ENCODE assay signal across 8 mouse cellular contexts in the genomic region with DNA sequence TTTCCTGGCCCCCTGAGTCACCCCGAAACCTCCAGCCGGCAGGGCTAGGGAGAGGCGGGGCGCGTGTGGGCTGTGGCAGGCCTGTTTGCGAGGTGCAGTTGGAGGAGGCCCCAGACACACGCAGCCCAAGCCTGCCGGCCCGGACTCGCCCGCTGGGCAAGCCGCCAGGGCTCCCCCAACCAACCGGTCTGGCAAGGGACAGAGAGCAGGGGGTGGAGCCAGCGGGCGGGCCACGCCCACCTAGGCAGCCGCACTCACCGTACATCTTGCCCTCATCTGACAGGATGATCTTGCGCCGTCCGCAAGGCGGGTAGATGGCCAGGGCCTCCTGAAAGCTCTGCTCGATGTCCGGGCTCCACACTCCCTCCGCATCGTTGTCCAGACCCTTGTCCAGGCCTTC. TPM values are rescaled to one million over a fixed set of nuclear protein-coding genes. Genes with fewer than 3 reads are reported as not detected.
A peak's percentile ranks its signal among the peaks of the same experiment; 100 is the strongest.
DNase-seq lines count a peak whose midpoint lies in the region; ATAC-seq and TF ChIP-seq lines count a peak whose summit lies in the region.

No protein-coding gene starts in this region.

- peaks cover 50% of the 10 kb centered on the region for H3K36me3 ChIP-seq in embryonic facial prominence, embryonic 14.5 days (ENCODE audit: control insufficient read depth, insufficient read depth, low read length)
- H3K36me3 ChIP-seq in limb, embryonic 14.5 days (ENCODE audit: control insufficient read depth, insufficient read depth, low read length), result peaks cover 46% of the 10 kb centered on the region
- H3K36me3 ChIP-seq in midbrain, embryonic 15.5 days (replicated peaks), result no peaks in the 10 kb centered on the region

- H3K9ac ChIP-seq in embryonic facial prominence, embryonic 14.5 days (ENCODE audit: low read depth, low read length), result peak overlapping the region; percentile 54
- H3K9ac ChIP-seq in limb, embryonic 14.5 days (ENCODE audit: low read depth, low read length, severe bottlenecking), result peak overlapping the region; percentile 38
- peak overlapping the region; percentile 29 for H3K9ac ChIP-seq in midbrain, embryonic 15.5 days

- ATAC-seq in embryonic facial prominence, embryonic 14.5 days (ENCODE audit: low read depth), result peak; percentile 85
- peak; percentile 64 for ATAC-seq in limb, embryonic 14.5 days (ENCODE audit: low FRiP score, low read depth)
- ATAC-seq in midbrain, embryonic 15.5 days (replicated peaks), result peak; percentile 66

- H3K4me1 ChIP-seq in embryonic facial prominence, embryonic 14.5 days (ENCODE audit: control insufficient read depth, insufficient read depth, low read length), result peaks cover 46% of the 10 kb centered on the region
- peaks cover 41% of the 10 kb centered on the region for H3K4me1 ChIP-seq in limb, embryonic 14.5 days (ENCODE audit: control insufficient read depth, insufficient read depth, low read length)
- H3K4me1 ChIP-seq in midbrain, embryonic 15.5 days, result peaks cover 20% of the 10 kb centered on the region

- H3K9me3 ChIP-seq in embryonic facial prominence, embryonic 14.5 days (ENCODE audit: control insufficient read depth, low read length), result no peaks in the 10 kb centered on the region
- H3K9me3 ChIP-seq in limb, embryonic 14.5 days (ENCODE audit: control insufficient read depth, low read length), result no peaks in the 10 kb centered on the region
- H3K9me3 ChIP-seq in midbrain, embryonic 15.5 days, result no peaks in the 10 kb centered on the region

- DNase-seq in left cerebral cortex, adult 18-20 months (ENCODE audit: low spot score in 2 of 2), result peak; percentile 38 to 60
- DNase-seq in left cerebral cortex, adult 11 months (ENCODE audit: low spot score), result no peak
- DNase-seq in embryonic facial prominence, embryonic 14.5 days (ENCODE audit: low spot score), result peak; percentile 92
- DNase-seq in heart, adult 18-20 months, result peak; percentile 78 to 80
- peak; percentile 94 for DNase-seq in kidney, adult 11 months
- peak; percentile 83 for DNase-seq in limb, embryonic 14.5 days (ENCODE audit: low spot score)
- DNase-seq in spleen, postnatal 36 days (ENCODE audit: low spot score in 2 of 2), result peak; percentile 57 to 61

- peak overlapping the region; percentile 40 for H3K4me2 ChIP-seq in embryonic facial prominence, embryonic 14.5 days (ENCODE audit: low read depth, low read length)
- H3K4me2 ChIP-seq in limb, embryonic 14.5 days (replicated peaks; ENCODE audit: low read depth, low read length, severe bottlenecking), result peak overlapping the region; percentile 45
- H3K4me2 ChIP-seq in midbrain, embryonic 15.5 days, result peak overlapping the region; percentile 55

- H3K4me3 ChIP-seq in embryonic facial prominence, embryonic 14.5 days (ENCODE audit: low read depth, low read length), result peak overlapping the region; percentile 16
- H3K4me3 ChIP-seq in limb, embryonic 14.5 days (replicated peaks; ENCODE audit: low read length), result peak overlapping the region; percentile 21
- peak overlapping the region; percentile 26 for H3K4me3 ChIP-seq in midbrain, embryonic 15.5 days

- no peaks in the 10 kb centered on the region for H3K27me3 ChIP-seq in embryonic facial prominence, embryonic 14.5 days (replicated peaks; ENCODE audit: control insufficient read depth, insufficient read depth, low read length)
- H3K27me3 ChIP-seq in limb, embryonic 14.5 days (ENCODE audit: control insufficient read depth, insufficient read depth, low read length), result no peaks in the 10 kb centered on the region
- H3K27me3 ChIP-seq in midbrain, embryonic 15.5 days (replicated peaks), result no peaks in the 10 kb centered on the region; the same call in 1 of the 2 replicates

- WGBS in embryonic facial prominence, embryonic 14.5 days, result 17% methylated on average over 15 of the region's 26 CpGs
- 7% methylated on average over 25 of the region's 26 CpGs for WGBS in limb, embryonic 14.5 days
- 8% methylated on average over 26 of the region's 26 CpGs for WGBS in midbrain, embryonic 15.5 days

- TF ChIP-seq POLR2A in limb, embryonic 14.5 days (IDR thresholded peaks at IDR 0.05; ENCODE audit: borderline replicate concordance, extremely low read depth, insufficient read depth, insufficient read length), result no peak

- H3K27ac ChIP-seq in embryonic facial prominence, embryonic 14.5 days (replicated peaks; ENCODE audit: low read depth, low read length), result peak overlapping the region; percentile 74
- H3K27ac ChIP-seq in limb, embryonic 14.5 days (replicated peaks; ENCODE audit: low read depth, low read length), result peak overlapping the region; percentile 77
- no peak overlapping the region for H3K27ac ChIP-seq in midbrain, embryonic 15.5 days

RNA-seq across cellular contexts. Expression of gene Tead3, which starts 9.5 kb away (rescaled TPM):
- total RNA-seq in left cerebral cortex, adult 18-20 months (2021), result 1 to 10 TPM; 2.3 to 2.5 TPM
- 11.3 and 12.0 TPM in 2 replicates for polyA plus RNA-seq in embryonic facial prominence, embryonic 14.5 days (2014; fragmentation: Nextera tagmentation; extraction: Ambion mirVana)
- 10 to 100 TPM; 12.0 to 13.3 TPM for total RNA-seq in heart, adult 18-20 months (2021)
- polyA plus RNA-seq in limb, embryonic 14.5 days (2012; rRNA removed), result 85.6 and 102 TPM in 2 replicates
- 17.4 and 17.9 TPM in 2 replicates for polyA plus RNA-seq in limb, embryonic 14.5 days (2014; fragmentation: Nextera tagmentation; extraction: Ambion mirVana)
- 1.4 and 2.1 TPM in 2 replicates for polyA plus RNA-seq in midbrain, embryonic 15.5 days (2015; fragmentation: Nextera tagmentation; extraction: Ambion mirVana)

RNA-seq across cellular contexts. Expression of gene Rpl10a, which starts 12.8 kb away (rescaled TPM):
- total RNA-seq in left cerebral cortex, adult 18-20 months (2021), result 100 to 1,000 TPM; 322 to 334 TPM
- polyA plus RNA-seq in embryonic facial prominence, embryonic 14.5 days (2014; fragmentation: Nextera tagmentation; extraction: Ambion mirVana), result 800 and 852 TPM in 2 replicates
- total RNA-seq in heart, adult 18-20 months (2021), result 100 to 1,000 TPM; 422 to 438 TPM
- 3,249 and 4,469 TPM in 2 replicates for polyA plus RNA-seq in limb, embryonic 14.5 days (2012; rRNA removed)
- 810 and 905 TPM in 2 replicates for polyA plus RNA-seq in limb, embryonic 14.5 days (2014; fragmentation: Nextera tagmentation; extraction: Ambion mirVana)
- 307 and 313 TPM in 2 replicates for polyA plus RNA-seq in midbrain, embryonic 15.5 days (2015; fragmentation: Nextera tagmentation; extraction: Ambion mirVana)

RNA-seq across cellular contexts. Expression of gene Tulp1, which starts 23.9 kb away (rescaled TPM):
- total RNA-seq in left cerebral cortex, adult 18-20 months (2021), result not detected
- polyA plus RNA-seq in embryonic facial prominence, embryonic 14.5 days (2014; fragmentation: Nextera tagmentation; extraction: Ambion mirVana), result 3.9 and 6.0 TPM in 2 replicates
- total RNA-seq in heart, adult 18-20 months (2021), result not detected
- polyA plus RNA-seq in limb, embryonic 14.5 days (2012; rRNA removed), result 5.0 and 7.4 TPM in 2 replicates
- polyA plus RNA-seq in limb, embryonic 14.5 days (2014; fragmentation: Nextera tagmentation; extraction: Ambion mirVana), result 4.9 and 6.4 TPM in 2 replicates
- 1.3 and 1.9 TPM in 2 replicates for polyA plus RNA-seq in midbrain, embryonic 15.5 days (2015; fragmentation: Nextera tagmentation; extraction: Ambion mirVana)

RNA-seq across cellular contexts. Expression of gene Fance, which starts 27.8 kb away (rescaled TPM):
- 10 to 100 TPM; 25.4 to 25.5 TPM for total RNA-seq in left cerebral cortex, adult 18-20 months (2021)
- polyA plus RNA-seq in embryonic facial prominence, embryonic 14.5 days (2014; fragmentation: Nextera tagmentation; extraction: Ambion mirVana), result 26.1 and 30.6 TPM in 2 replicates
- 10 to 100 TPM; 10.5 to 12.7 TPM for total RNA-seq in heart, adult 18-20 months (2021)
- polyA plus RNA-seq in limb, embryonic 14.5 days (2012; rRNA removed), result 28.3 and 32.4 TPM in 2 replicates
- polyA plus RNA-seq in limb, embryonic 14.5 days (2014; fragmentation: Nextera tagmentation; extraction: Ambion mirVana), result 30.8 and 36.1 TPM in 2 replicates
- polyA plus RNA-seq in midbrain, embryonic 15.5 days (2015; fragmentation: Nextera tagmentation; extraction: Ambion mirVana), result 27.8 and 28.5 TPM in 2 replicates
